Mouse (Mus musculus): ENCODE data around the gene St7. TPM values are rescaled to one million over a fixed set of nuclear protein-coding genes. Genes with fewer than 3 reads are reported as not detected.

St7 gene
- 23.1 and 25.5 TPM in 2 replicates for polyA plus RNA-seq (2014; fragmentation: Nextera tagmentation; extraction: Ambion mirVana)

- ATAC-seq (replicated peaks; ENCODE audit: low FRiP score, low TSS enrichment, low read depth), result no peak
- no peaks in the 10 kb centered on the region for H3K27me3 ChIP-seq (replicated peaks; ENCODE audit: control insufficient read depth, insufficient read depth, low read length)
- 59% methylated on average over 7 of the region's 7 CpGs for WGBS
- H3K27ac ChIP-seq (ENCODE audit: low read depth), result peak within 1 kb of the TSS; percentile 96
- peak within 1 kb of the TSS; percentile 74 for H3K4me3 ChIP-seq (ENCODE audit: low read depth, low read length)
- no peak for DNase-seq (ENCODE audit: low spot score)
- H3K4me1 ChIP-seq (replicated peaks; ENCODE audit: control insufficient read depth, insufficient read depth, low read length), result peaks cover 9% of the 10 kb centered on the region; the same call in 1 of the 2 replicates
- no peaks in the 10 kb centered on the region for H3K36me3 ChIP-seq (ENCODE audit: control insufficient read depth, insufficient read depth, low read length)
- H3K9ac ChIP-seq (ENCODE audit: low read length), result peak within 1 kb of the TSS; percentile 91
- peak within 1 kb of the TSS; percentile 66 for H3K4me2 ChIP-seq (ENCODE audit: low read length)
- H3K9me3 ChIP-seq (ENCODE audit: control insufficient read depth, low read length), result no peaks in the 10 kb centered on the region
These were observed at the start of gene St7 for GRCm38 (mm10) chr6:17692647-17693046. Gene St7, plus strand, starts transcription at chr6:17692933.

- no peak overlapping the region for H3K4me2 ChIP-seq (ENCODE audit: low read length)
- H3K9me3 ChIP-seq (ENCODE audit: control insufficient read depth, low read length), result no peaks in the 10 kb centered on the region
- H3K27me3 ChIP-seq (replicated peaks; ENCODE audit: control insufficient read depth, insufficient read depth, low read length), result no peaks in the 10 kb centered on the region
- 41% methylated on average over 3 of the region's 3 CpGs for WGBS
- DNase-seq (ENCODE audit: low spot score), result no peak
- H3K4me3 ChIP-seq (ENCODE audit: low read depth, low read length), result no peak overlapping the region
- ATAC-seq (replicated peaks; ENCODE audit: low FRiP score, low TSS enrichment, low read depth), result no peak
- no peak overlapping the region for H3K27ac ChIP-seq (ENCODE audit: low read depth)
- peaks cover 16% of the 10 kb centered on the region for H3K4me1 ChIP-seq (replicated peaks; ENCODE audit: control insufficient read depth, insufficient read depth, low read length)
- peaks cover 27% of the 10 kb centered on the region for H3K36me3 ChIP-seq (ENCODE audit: control insufficient read depth, insufficient read depth, low read length)
- H3K9ac ChIP-seq (ENCODE audit: low read length), result no peak overlapping the region
These were observed 46.6 kb upstream of the St7 start for GRCm38 (mm10) chr6:17646107-17646506.

DNA sequence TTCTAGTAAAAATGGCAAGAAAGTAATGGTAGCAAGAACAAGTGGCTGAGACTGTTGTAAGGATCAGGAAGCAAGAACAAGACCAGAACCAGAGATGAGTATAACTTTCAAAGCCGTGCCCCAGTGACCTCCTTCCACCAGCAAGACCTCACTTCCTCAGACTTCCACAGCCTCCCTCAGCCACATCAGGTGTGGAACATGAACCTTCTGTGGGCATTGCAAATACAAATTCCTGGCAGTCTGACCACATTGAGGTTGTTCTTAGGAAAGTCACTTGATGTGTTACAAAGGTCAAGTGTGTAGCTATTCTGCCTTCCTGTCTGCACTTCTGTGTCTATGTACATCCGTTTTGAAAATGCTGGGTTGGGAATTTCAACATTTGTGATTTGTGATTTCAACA, 40.6 kb upstream of the St7 start:
- DNase-seq (ENCODE audit: low spot score), result no peak
- 75% methylated on average over 2 of the region's 2 CpGs for WGBS
- ATAC-seq (replicated peaks; ENCODE audit: low FRiP score, low TSS enrichment, low read depth), result no peak
- H3K9me3 ChIP-seq (ENCODE audit: control insufficient read depth, low read length), result no peaks in the 10 kb centered on the region
- H3K9ac ChIP-seq (ENCODE audit: low read length), result no peak overlapping the region
- no peak overlapping the region for H3K4me2 ChIP-seq (ENCODE audit: low read length)
- no peak overlapping the region for H3K27ac ChIP-seq (ENCODE audit: low read depth)
- peaks cover 68% of the 10 kb centered on the region for H3K36me3 ChIP-seq (ENCODE audit: control insufficient read depth, insufficient read depth, low read length)
- no peak overlapping the region for H3K4me3 ChIP-seq (ENCODE audit: low read depth, low read length)
- no peaks in the 10 kb centered on the region for H3K4me1 ChIP-seq (replicated peaks; ENCODE audit: control insufficient read depth, insufficient read depth, low read length)
- H3K27me3 ChIP-seq (replicated peaks; ENCODE audit: control insufficient read depth, insufficient read depth, low read length), result no peaks in the 10 kb centered on the region

- Histone ChIP-seq H3K36me3 (ENCODE audit: control insufficient read depth, insufficient read depth, low read length) (peaks cover 67% of the 10 kb centered on the region), H3K27me3 (replicated peaks; ENCODE audit: control insufficient read depth, insufficient read depth, low read length) (no peaks in the 10 kb centered on the region)
- 88% methylated on average over 2 of the region's 2 CpGs for WGBS
These were observed 37.7 kb upstream of the St7 start for GRCm38 (mm10) chr6:17655080-17655479.

GRCm38 (mm10) chr6:17657308-17657707, 35.4 kb upstream of the St7 start:
- Histone ChIP-seq H3K4me3 (ENCODE audit: low read depth, low read length) (no peak overlapping the region), H3K4me1 (replicated peaks; ENCODE audit: control insufficient read depth, insufficient read depth, low read length) (no peaks in the 10 kb centered on the region), H3K4me2 (ENCODE audit: low read length) (no peak overlapping the region), H3K9me3 (ENCODE audit: control insufficient read depth, low read length) (no peaks in the 10 kb centered on the region), H3K36me3 (ENCODE audit: control insufficient read depth, insufficient read depth, low read length) (peaks cover 67% of the 10 kb centered on the region), H3K27me3 (replicated peaks; ENCODE audit: control insufficient read depth, insufficient read depth, low read length) (no peaks in the 10 kb centered on the region), H3K9ac (ENCODE audit: low read length) (no peak overlapping the region), H3K27ac (ENCODE audit: low read depth) (no peak overlapping the region)
- ATAC-seq (replicated peaks; ENCODE audit: low FRiP score, low TSS enrichment, low read depth), result no peak
- 87% methylated on average over 1 of the region's 1 CpGs for WGBS
- DNase-seq (ENCODE audit: low spot score), result no peak

More at GRCm38 (mm10) chr6:17655080-17655479, 37.7 kb upstream of the St7 start:
- no peaks in the 10 kb centered on the region for H3K4me1 ChIP-seq (replicated peaks; ENCODE audit: control insufficient read depth, insufficient read depth, low read length)
- DNase-seq (ENCODE audit: low spot score), result no peak
- no peak for ATAC-seq (replicated peaks; ENCODE audit: low FRiP score, low TSS enrichment, low read depth)
- no peaks in the 10 kb centered on the region for H3K9me3 ChIP-seq (ENCODE audit: control insufficient read depth, low read length)
- no peak overlapping the region for H3K4me3 ChIP-seq (ENCODE audit: low read depth, low read length)
- no peak overlapping the region for H3K27ac ChIP-seq (ENCODE audit: low read depth)
- no peak overlapping the region for H3K4me2 ChIP-seq (ENCODE audit: low read length)
- H3K9ac ChIP-seq (ENCODE audit: low read length), result no peak overlapping the region

DNA sequence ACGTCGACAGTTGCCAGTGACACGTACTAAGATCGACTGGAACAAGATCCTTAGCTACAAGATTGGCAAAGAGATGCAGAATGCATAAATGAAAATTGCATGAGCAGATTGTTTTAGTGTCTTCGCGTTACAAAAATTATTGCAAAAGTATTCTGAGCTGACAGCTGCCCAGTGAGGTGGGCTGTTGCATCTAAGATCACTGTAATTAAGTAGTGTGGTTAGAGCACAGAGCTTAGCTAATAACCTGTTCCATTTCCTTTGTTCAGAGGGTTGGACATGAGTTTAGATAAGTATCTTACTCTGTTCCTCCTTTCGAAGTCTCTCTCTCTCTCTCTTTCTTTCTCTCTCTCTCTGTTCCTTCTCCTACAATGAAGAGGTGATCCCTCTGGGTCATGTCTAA, 27.4 kb upstream of the St7 start:
- Histone ChIP-seq H3K9me3 (ENCODE audit: control insufficient read depth, low read length) (no peaks in the 10 kb centered on the region), H3K4me3 (ENCODE audit: low read depth, low read length) (no peak overlapping the region), H3K36me3 (ENCODE audit: control insufficient read depth, insufficient read depth, low read length) (peaks cover 77% of the 10 kb centered on the region), H3K27ac (ENCODE audit: low read depth) (no peak overlapping the region), H3K9ac (ENCODE audit: low read length) (no peak overlapping the region), H3K4me1 (replicated peaks; ENCODE audit: control insufficient read depth, insufficient read depth, low read length) (no peaks in the 10 kb centered on the region), H3K27me3 (replicated peaks; ENCODE audit: control insufficient read depth, insufficient read depth, low read length) (no peaks in the 10 kb centered on the region), H3K4me2 (ENCODE audit: low read length) (no peak overlapping the region)
- WGBS, result 97% methylated on average over 7 of the region's 7 CpGs
- DNase-seq (ENCODE audit: low spot score), result no peak
- ATAC-seq (replicated peaks; ENCODE audit: low FRiP score, low TSS enrichment, low read depth), result no peak

DNA sequence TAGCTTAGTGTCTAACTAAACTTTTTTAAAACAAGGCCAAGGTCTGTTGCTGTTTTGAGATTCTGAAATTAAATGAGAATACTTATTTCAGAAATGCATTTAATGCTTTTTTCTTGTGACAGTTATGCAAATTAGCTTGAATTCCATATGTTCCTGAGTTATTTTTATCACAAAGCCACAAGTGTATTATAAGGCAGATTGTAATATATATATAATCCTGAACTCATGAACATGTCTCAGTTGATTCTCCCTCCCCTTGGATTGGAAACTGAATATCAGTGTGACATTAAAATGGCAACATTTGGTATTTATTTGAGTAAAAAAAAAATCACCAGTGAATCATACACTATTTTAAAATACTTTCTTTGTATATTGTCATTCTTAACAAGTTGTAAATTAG, 26.7 kb upstream of the St7 start:
- Histone ChIP-seq H3K4me3 (ENCODE audit: low read depth, low read length) (no peak overlapping the region), H3K36me3 (ENCODE audit: control insufficient read depth, insufficient read depth, low read length) (peaks cover 73% of the 10 kb centered on the region), H3K4me2 (ENCODE audit: low read length) (no peak overlapping the region), H3K4me1 (replicated peaks; ENCODE audit: control insufficient read depth, insufficient read depth, low read length) (no peaks in the 10 kb centered on the region), H3K27me3 (replicated peaks; ENCODE audit: control insufficient read depth, insufficient read depth, low read length) (no peaks in the 10 kb centered on the region), H3K9me3 (ENCODE audit: control insufficient read depth, low read length) (no peaks in the 10 kb centered on the region), H3K9ac (ENCODE audit: low read length) (no peak overlapping the region), H3K27ac (ENCODE audit: low read depth) (no peak overlapping the region)
- DNase-seq (ENCODE audit: low spot score) (no peak), ATAC-seq (replicated peaks; ENCODE audit: low FRiP score, low TSS enrichment, low read depth) (no peak)

DNA sequence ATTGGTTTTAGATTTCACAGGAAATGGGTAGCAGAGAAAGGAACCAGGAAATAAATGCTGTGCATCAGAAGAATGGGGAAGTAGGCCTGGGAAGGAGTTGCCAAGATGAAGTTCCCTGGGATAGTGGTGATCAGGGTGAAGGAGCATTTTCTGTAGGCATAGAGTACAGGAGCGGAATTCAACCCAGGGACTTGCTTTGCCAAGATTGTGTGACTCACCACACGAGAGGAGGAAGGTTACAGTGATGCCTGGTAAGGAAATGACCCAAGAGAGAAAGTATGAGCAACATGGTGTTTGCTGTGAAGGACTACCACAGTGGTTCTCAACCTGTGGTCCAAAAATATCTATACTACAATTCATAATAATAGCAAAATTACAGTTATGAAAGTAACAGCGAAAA, 24.9 kb upstream of the St7 start:
- ATAC-seq (replicated peaks; ENCODE audit: low FRiP score, low TSS enrichment, low read depth) (no peak), DNase-seq (ENCODE audit: low spot score) (no peak)
- no peaks in the 10 kb centered on the region for H3K4me1 ChIP-seq (replicated peaks; ENCODE audit: control insufficient read depth, insufficient read depth, low read length)
- peaks cover 56% of the 10 kb centered on the region for H3K36me3 ChIP-seq (ENCODE audit: control insufficient read depth, insufficient read depth, low read length)
- H3K4me3 ChIP-seq (ENCODE audit: low read depth, low read length), result no peak overlapping the region
- WGBS, result 94% methylated on average over 3 of the region's 3 CpGs
- H3K27ac ChIP-seq (ENCODE audit: low read depth), result no peak overlapping the region
- H3K9ac ChIP-seq (ENCODE audit: low read length), result no peak overlapping the region
- H3K4me2 ChIP-seq (ENCODE audit: low read length), result no peak overlapping the region
- H3K9me3 ChIP-seq (ENCODE audit: control insufficient read depth, low read length), result no peaks in the 10 kb centered on the region
- H3K27me3 ChIP-seq (replicated peaks; ENCODE audit: control insufficient read depth, insufficient read depth, low read length), result no peaks in the 10 kb centered on the region

GRCm38 (mm10) chr6:17668334-17668733, 24.4 kb upstream of the St7 start:
- Histone ChIP-seq H3K9ac (ENCODE audit: low read length) (no peak overlapping the region), H3K36me3 (ENCODE audit: control insufficient read depth, insufficient read depth, low read length) (peaks cover 50% of the 10 kb centered on the region), H3K27ac (ENCODE audit: low read depth) (no peak overlapping the region), H3K4me3 (ENCODE audit: low read depth, low read length) (no peak overlapping the region), H3K4me2 (ENCODE audit: low read length) (no peak overlapping the region), H3K27me3 (replicated peaks; ENCODE audit: control insufficient read depth, insufficient read depth, low read length) (no peaks in the 10 kb centered on the region), H3K9me3 (ENCODE audit: control insufficient read depth, low read length) (no peaks in the 10 kb centered on the region), H3K4me1 (replicated peaks; ENCODE audit: control insufficient read depth, insufficient read depth, low read length) (no peaks in the 10 kb centered on the region)
- DNase-seq (ENCODE audit: low spot score), result no peak
- no peak for ATAC-seq (replicated peaks; ENCODE audit: low FRiP score, low TSS enrichment, low read depth)
- WGBS, result 97% methylated on average over 12 of the region's 12 CpGs
